Mouse (Mus musculus): Measurements from ENCODE around the gene Zfp653.

GRCm38 (mm10) chr9:22049721-22050270, 21.4 kb downstream of the Zfp653 start:
- TF ChIP-seq POLR2A (IDR thresholded peaks at IDR 0.05; ENCODE audit: low read depth, low read length): no peak
- no peak for TF ChIP-seq CTCF (IDR thresholded peaks at IDR 0.05; ENCODE audit: extremely low read depth, insufficient read length, insufficient replicate concordance, low read depth, low read length)

Data from small intestine, adult 2 months (tissue).